Mouse (Mus musculus) spleen, embryonic (tissue): ENCODE data around the gene Hemgn.

Experiments used
- CTCF ChIA-PET: fragments of 350-600 bp; sonication (Branson Sonifier 250); formaldehyde crosslinking; loops from one replicate; lab custom pipeline; 2022; lab: Charles Lee

The Hemgn gene

DNA sequence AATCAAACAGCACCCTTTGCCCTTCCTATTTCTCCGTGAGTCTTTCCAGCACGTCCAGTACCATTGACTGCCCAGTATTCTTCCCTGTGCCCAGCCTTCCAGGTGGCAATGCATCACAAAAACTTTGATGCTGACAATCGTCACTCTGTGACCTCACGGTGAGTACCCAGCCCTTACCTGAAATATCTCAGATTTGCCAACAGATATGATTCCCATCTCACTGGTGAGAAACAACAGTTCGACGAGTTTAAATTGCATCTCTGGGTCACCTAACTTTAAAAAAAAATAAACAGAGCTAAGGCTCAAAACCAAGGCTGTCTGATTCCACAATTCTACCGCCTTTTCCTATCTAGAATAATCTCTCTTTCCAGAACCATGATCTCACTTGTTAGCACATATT lies at the start of gene Hemgn:
Gene Hemgn, minus strand, starts transcription at position 101 of the 400 bp plus-strand sequence.
- CTCF ChIA-PET = interaction anchor here (0.6 kb wide), 1 partner anchor 186 kb away, joined by 3 read pairs; no protein-coding TSS in a partner anchor

- CTCF ChIA-PET = interaction anchor here (0.6 kb wide), 2 partner anchors 111 to 1029 kb away, joined by 4 to 6 read pairs; no protein-coding TSS in a partner anchor
Measured at GRCm38 (mm10) chr4:46458411-46458810, 45.1 kb upstream of the Hemgn start.

- CTCF ChIA-PET = interaction anchor here (0.6 to 0.7 kb wide), 2 partner anchors 63 to 1346 kb away, joined by 4 to 5 read pairs; no protein-coding TSS in a partner anchor
Measured at GRCm38 (mm10) chr4:46457186-46457585, 43.9 kb upstream of the Hemgn start.

DNA sequence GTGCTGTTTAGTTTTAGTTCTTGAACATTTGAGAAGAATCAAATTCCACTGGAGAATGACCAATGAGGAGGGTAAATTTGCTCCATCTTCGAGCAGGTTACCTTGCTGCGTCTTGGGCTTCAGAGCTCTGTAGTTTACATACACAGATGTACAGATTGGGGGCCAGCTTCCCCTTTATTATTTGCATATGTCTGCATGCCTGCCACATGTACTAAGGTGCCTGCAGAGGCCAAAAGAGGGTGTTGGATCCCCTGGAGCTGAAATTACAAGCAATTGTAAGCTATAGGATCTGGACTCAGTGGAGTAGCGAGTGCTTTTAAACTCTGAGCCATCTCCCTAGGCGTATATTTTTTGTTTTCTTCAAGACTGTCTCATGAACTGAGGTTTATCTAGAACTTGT lies 43.5 kb upstream of the Hemgn start:
- CTCF ChIA-PET = no interaction called here

- CTCF ChIA-PET = interaction anchor here (0.5 kb wide), 1 partner anchor 13 kb away, joined by 4 read pairs; no protein-coding TSS in a partner anchor
Measured at GRCm38 (mm10) chr4:46454097-46454864, 41.0 kb upstream of the Hemgn start.

DNA sequence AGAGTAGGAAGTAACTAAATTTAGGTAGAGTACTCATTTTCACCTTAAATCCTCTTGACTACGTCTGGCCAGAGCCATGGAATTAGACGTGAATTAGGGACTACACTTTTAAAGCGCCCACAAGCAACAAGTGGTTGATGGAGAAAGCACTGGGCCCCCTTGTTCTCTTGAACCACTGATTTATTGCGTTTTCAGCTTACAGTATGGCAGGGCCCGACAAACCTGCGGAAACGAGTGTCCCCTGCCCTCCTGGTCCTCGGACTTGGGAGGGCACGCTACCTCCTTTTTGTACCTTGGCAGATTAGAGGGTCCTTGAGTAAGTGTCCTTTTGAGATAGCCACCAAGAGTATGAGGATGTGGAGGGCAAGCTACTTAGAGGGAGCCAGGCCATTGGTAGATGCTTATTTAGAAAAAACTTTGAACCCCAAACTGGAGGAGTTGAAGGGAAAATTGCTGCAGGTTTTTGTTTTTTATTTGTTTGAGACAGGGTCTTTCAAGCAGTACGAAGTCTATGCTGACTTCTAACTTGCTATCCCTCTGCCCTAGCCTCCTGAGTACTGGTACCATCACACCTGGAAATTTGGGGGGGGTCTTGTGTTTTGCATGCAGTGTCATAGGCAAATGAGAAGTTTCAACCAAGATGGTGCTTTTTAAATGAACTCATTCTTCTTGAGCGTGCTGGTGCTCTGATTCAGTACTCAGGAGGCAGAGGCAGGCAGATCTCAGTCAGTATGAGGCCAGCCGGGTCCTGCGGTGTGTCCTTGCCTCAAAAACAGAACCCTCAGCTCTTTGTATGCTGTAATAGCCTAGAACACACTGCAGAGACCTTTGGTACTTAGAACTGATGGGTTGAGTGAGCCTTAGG lies 39.8 kb upstream of the Hemgn start:
- CTCF ChIA-PET = interaction anchor here (0.7 to 1.8 kb wide), 3 partner anchors 10 to 250 kb away, joined by 3 to 6 read pairs (median 4); partner anchors contain the start of gene Trmo

DNA sequence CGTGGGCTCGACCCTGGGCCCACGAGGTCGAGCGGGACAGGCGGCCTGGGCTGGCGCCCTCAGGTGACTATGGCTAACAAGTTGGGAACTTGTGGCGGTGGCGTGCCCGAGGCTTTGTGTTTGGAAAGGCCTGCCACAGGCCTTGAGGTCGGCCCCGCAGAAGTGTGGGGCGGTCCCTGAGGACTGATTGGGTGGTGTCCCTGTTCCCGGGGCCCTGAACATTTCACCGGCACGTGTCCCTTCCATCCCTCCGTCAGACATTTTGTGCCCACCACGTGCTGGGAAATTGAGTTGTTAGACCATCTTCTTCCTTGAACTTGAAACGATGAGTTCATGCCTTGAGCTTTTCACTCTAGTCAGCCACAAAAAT lies 39.2 kb upstream of the Hemgn start:
- CTCF ChIA-PET = interaction anchor here (0.7 to 1.8 kb wide), 3 partner anchors 10 to 250 kb away, joined by 3 to 6 read pairs (median 4); partner anchors contain the start of gene Trmo

DNA sequence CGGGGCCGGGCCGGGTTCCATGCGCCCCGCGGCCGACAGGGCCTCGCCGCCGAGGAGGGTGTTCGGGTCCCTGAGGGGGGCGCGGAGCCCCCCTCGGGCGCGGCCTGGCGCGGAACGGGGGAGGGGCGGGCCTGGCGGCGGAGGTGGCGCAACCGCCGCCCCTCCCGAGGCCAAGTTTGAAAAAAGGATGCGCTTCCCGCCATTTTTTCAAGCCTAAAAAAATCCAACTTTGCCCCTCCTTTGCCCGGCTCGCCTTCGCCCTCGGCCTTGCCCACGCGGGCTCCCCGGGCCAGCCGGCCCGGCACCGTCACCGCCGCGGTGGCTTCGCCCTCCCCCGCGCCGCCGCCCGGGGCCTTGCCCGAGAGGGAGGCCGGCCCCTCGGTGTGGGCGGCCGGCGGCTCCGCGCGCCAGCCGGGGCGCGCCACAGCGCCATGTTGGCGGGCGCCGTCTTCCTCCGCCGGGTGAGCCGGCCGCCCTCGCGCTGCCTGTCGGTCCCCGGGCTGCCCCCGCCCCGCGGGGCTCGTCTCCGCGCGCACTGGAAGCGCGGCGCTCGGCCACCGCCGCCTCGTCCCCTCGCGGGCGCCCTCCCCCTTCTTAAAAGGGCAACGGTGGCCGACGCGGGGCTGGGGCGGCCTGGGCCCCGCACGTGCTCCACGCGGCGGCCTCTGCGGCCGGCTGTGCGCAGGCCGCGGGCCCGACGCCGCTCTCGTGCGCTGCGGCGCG lies 38.6 kb upstream of the Hemgn start:
- CTCF ChIA-PET = interaction anchor here (1.8 kb wide), 1 partner anchor 11 kb away, joined by 6 read pairs; no protein-coding TSS in a partner anchor

GRCm38 (mm10) chr4:46451240-46451757 lies 38.0 kb upstream of the Hemgn start:
- CTCF ChIA-PET = interaction anchor here (1.8 kb wide), 1 partner anchor 12 kb away, joined by 6 read pairs; no protein-coding TSS in a partner anchor

GRCm38 (mm10) chr4:46450519-46451131 lies 37.3 kb upstream of the Hemgn start, which contains the start of gene Anp32b:
Gene Anp32b (plus strand): TSS chr4:46450902.
- CTCF ChIA-PET = interaction anchor here (1.3 kb wide), 1 partner anchor 12 kb away, joined by 4 read pairs; no protein-coding TSS in a partner anchor

DNA sequence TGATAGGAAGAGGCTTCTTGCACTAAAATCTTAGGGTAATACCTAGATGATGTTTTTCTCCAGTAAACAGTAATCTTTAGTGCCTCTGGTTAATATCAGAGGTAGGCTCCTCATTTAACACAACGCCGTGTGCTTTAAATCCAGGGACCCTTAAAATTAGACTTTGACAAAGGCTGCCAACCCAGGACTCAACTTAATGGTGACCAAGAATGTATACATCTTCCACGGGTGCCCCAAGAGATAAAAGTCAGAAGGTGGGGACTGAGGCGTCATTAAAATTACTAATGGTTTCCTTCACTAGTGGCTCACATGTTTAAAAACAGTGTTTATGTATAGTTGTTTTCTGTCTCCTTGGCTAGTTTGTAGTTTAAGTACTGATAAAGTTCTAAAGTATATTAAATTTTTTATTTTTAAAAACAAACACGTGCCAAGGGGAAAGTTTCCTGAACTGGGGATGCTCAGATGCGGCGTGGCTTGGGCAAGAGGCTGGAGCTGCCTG lies 36.8 kb upstream of the Hemgn start:
- CTCF ChIA-PET = interaction anchor here (0.6 to 1.3 kb wide), 4 partner anchors 12 to 60 kb away, joined by 3 to 4 read pairs (median 4); no protein-coding TSS in a partner anchor

DNA sequence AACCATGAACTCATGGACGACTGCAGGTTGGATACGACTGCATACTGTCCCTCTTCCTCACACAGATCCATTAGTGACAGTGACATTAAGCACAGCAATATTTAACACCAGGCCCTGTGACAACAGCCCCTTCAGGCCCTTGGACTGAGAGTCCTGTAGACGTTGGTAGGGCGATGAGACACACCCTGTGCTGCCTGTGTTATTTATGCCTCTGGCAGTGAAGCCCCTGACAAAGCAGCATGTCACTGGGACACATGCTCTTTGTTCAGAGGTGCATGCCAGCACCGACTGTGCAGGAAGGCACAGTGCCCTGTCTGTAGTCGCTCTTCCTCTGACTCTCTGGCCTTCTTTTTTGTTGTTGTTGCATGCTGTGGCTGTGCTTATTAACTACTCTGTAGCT lies 35.6 kb upstream of the Hemgn start:
- CTCF ChIA-PET = interaction anchor here (0.9 kb wide), 1 partner anchor 56 kb away, joined by 3 read pairs; no protein-coding TSS in a partner anchor

DNA sequence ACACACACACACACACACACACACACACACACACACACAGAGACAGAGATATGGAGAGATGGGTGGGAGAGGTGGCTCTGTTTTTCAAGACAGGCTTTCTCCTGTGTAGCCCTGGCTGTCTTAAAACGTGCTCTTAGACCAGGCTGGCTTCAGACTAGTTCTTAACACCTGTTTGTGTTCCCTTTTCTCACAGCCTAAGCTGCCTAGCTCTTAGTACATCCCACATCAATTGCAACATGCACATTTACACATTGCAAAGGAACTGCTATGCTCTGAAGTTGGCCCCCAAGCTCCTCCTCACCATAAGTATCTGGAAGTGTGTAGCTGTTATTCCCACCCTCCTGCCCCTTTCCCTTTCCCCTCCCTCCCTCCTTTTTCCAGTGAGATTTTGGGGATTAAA lies 34.2 kb upstream of the Hemgn start:
- CTCF ChIA-PET = no interaction called here

DNA sequence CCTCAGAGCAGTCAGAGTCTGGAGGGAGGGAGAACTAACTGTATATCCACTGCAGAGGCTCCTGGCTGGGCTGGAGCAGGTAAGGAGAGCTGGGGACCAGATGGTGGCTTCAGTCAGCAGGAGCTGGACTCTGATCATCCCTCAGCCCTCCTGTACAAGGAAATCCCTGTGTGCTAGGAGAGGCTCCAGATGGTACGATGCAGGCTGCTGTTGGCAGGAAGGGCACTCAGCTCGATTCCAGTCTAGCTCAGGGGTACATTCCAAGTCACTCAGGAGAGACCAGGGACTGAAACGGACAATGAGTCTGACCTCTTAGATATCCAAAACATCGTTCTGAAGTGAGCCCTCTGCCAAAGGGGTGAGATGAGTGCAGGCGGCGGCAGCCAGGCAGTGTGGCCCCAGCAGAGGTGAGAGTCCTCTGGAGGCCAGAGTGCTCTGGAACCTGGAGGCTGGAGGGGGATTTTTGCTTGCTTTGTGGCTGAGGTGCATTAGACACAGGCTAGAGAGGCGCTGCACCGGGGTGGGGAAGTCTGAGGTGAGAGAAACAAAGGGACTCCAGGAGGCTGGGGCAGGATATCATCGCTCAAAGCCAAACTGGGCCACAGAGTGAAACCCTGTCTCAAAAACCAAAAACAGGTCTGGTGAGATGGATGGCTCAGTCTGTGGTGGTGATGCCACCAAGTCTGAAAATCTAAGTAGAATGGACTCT lies 32.1 kb upstream of the Hemgn start:
- CTCF ChIA-PET = no interaction called here

- CTCF ChIA-PET = no interaction called here
Measured at GRCm38 (mm10) chr4:46442501-46442900, 29.2 kb upstream of the Hemgn start.

DNA sequence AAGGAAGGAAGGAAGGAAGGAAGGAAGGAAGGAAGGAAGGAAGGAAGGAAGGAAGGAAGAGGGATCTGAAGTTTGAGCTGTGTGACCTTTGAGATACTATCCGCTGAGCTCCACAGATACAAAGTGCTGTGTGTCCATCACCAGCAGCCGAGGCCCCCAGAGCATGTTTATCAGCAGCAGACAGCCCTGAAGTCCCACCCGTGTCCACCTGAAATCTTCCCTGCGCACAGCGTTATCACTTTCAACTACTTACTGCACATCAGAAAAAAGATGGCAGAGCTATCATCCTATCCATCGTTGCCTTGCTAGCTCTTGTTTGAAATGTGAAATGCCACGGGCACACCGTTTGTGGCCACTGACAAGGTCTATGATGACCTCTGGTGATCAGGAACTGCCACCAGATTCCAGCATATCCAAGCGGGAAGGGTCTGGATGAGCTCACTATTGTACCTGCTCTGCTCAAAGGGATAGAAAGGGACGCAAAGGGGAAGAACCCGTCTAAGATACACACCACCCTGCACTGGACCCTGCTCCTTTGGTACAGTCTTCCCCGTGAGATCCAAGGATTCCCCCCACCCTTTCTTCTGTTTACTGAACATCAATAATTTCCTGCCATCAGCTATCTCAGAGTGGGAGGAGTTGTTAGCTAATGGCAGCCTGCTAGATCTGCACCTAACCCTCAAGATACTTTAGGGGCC lies 19.2 kb upstream of the Hemgn start:
- CTCF ChIA-PET = no interaction called here

DNA sequence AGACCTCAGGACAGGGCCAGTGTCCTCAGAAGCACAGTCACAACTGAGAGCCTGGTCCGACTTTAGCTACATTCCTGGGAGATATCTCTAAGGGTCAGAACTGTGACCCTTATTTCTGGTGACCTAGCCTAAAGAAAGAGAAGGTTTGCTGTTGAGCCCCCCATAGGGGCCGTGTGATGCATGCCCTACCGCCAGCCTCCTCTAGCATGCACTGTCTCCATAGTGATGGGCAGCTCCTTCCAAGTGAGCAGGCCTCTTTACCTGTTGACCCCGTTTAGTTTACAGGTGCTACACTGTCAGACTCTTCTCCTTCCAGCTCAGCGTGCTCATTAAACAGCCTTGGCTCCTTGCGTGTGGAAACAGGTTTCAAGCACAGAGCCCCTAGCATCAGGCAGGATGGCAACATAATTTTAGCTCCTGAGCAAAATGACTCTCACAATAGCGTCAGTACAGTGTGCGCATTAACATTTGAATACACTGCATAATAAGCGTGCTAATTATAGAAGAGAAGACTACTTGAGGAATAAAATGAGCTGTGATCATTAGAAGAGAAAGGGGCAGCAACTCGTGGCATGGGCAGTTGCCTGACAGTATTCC lies 15.7 kb upstream of the Hemgn start:
- CTCF ChIA-PET = no interaction called here

GRCm38 (mm10) chr4:46422625-46423024 lies 9.3 kb upstream of the Hemgn start:
- CTCF ChIA-PET = interaction anchor here (0.6 kb wide), 1 partner anchor 28 kb away, joined by 3 read pairs; no protein-coding TSS in a partner anchor
